Mouse (Mus musculus): ENCODE data around the gene Cfap157. TPM values are rescaled to one million over a fixed set of nuclear protein-coding genes. Genes with fewer than 3 reads are reported as not detected.

Cfap157 gene
- polyA plus RNA-seq, 1 experiment from 2014 or later, result 1.8 TPM

GRCm38 (mm10) chr2:32781710-32782109 lies 2.5 kb downstream of the Cfap157 start:
- in situ Hi-C loops (cut with MboI; ENCODE audit: low pct_unique_long_range_greater_than_20kb), result no loop called here
- H3K27me3 ChIP-seq, result no peaks in the 10 kb centered on the region
- CTCF ChIA-PET, result interaction anchor here (3.4 kb wide), 1 partner anchor 77 kb away, joined by 8 read pairs; no protein-coding TSS in a partner anchor
- ATAC-seq (no peak), DNase-seq (ENCODE audit: low read depth, low spot score) (no peak)
- POLR2A ChIA-PET, result interaction anchor here (0.8 to 1.3 kb wide), 2 partner anchors 10 to 65 kb away, joined by 3 to 9 read pairs; no protein-coding TSS in a partner anchor
- no peak for TF ChIP-seq CTCF (IDR thresholded peaks at IDR 0.05)

DNA sequence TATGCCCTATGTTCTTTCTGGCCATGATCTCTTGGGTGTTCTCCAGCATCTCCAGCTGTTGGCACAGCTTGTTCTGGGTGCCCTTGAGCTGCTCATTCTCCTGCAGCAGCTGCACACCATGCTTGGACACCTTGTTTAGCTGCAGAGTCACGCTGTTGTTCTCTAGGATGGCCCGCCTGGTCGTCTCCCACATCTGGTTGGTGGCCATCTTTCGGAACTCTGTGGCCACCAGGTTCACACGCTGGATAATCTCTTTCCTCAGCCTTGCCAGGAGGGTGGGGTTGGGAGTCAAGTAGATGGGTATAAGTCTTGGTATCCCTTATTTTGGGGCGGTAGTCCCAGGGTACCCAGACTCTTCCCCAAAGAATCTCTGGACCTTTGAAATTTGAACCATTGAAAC lies 4.5 kb downstream of the Cfap157 start:
- POLR2A ChIA-PET, result interaction anchor here (0.6 kb wide), 1 partner anchor 18 kb away, joined by 5 read pairs; no protein-coding TSS in a partner anchor
- in situ Hi-C loops (cut with MboI; ENCODE audit: low pct_unique_long_range_greater_than_20kb), result loop anchor here (10.0 kb wide), 1 partner anchor 155 kb away; no protein-coding TSS in a partner anchor
- CTCF ChIA-PET, result interaction anchor here (1.5 kb wide), 1 partner anchor 16 kb away, joined by 6 read pairs; no protein-coding TSS in a partner anchor
- TF ChIP-seq CTCF (IDR thresholded peaks at IDR 0.05), result no peak
- H3K27me3 ChIP-seq, result no peaks in the 10 kb centered on the region
- DNase-seq (ENCODE audit: low read depth, low spot score) (no peak), ATAC-seq (no peak)

DNA sequence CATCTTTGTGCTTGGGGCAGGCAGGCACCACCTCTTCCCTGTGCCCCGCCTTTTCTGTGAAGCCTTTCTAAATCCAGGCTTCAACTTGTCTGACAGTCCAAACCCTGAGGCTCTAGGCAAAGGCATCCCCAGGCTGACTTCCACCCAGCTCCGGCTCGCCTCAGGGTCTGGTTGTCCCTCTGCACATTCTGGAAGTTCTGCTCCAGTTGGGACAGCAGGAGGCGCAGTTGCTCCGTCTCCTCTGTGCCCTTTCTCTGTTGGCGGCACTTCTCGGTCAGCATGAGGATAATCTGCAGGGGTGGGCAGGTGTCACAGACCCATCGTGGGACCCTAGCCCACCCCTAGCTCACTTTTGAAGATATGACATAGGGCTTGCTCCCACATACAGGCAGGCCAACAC lies 5.1 kb downstream of the Cfap157 start:
- ATAC-seq (no peak), DNase-seq (ENCODE audit: low read depth, low spot score) (no peak)
- ChIA-PET POLR2A (no interaction called here), CTCF (interaction anchor here (0.9 to 1.5 kb wide), 2 partner anchors 15 to 149 kb away, joined by 3 to 6 read pairs; no protein-coding TSS in a partner anchor)
- no peaks in the 10 kb centered on the region for H3K27me3 ChIP-seq
- TF ChIP-seq CTCF (IDR thresholded peaks at IDR 0.05), result no peak
- in situ Hi-C loops (cut with MboI; ENCODE audit: low pct_unique_long_range_greater_than_20kb), result loop anchor here (10.0 kb wide), 1 partner anchor 156 kb away; no protein-coding TSS in a partner anchor

- no peak for TF ChIP-seq CTCF (IDR thresholded peaks at IDR 0.05)
- ATAC-seq, result no peak
- no peak for DNase-seq (ENCODE audit: low read depth, low spot score)
- ChIA-PET POLR2A (no interaction called here), CTCF (interaction anchor here (1.0 kb wide), 1 partner anchor 43 kb away, joined by 3 read pairs; no protein-coding TSS in a partner anchor)
- no peaks in the 10 kb centered on the region for H3K27me3 ChIP-seq
- in situ Hi-C loops (cut with MboI; ENCODE audit: low pct_unique_long_range_greater_than_20kb), result loop anchor here (10.0 kb wide), 1 partner anchor 157 kb away; no protein-coding TSS in a partner anchor
Measured at GRCm38 (mm10) chr2:32778081-32778480, 6.1 kb downstream of the Cfap157 start.

GRCm38 (mm10) chr2:32776192-32776591 lies 8.0 kb downstream of the Cfap157 start:
- no peak for TF ChIP-seq CTCF (IDR thresholded peaks at IDR 0.05)
- CTCF ChIA-PET, result interaction anchor here (0.8 kb wide), 1 partner anchor 62 kb away, joined by 4 read pairs; no protein-coding TSS in a partner anchor
- POLR2A ChIA-PET, result no interaction called here
- DNase-seq (ENCODE audit: low read depth, low spot score), result no peak
- no peak for ATAC-seq
- H3K27me3 ChIP-seq, result no peaks in the 10 kb centered on the region
- in situ Hi-C loops (cut with MboI; ENCODE audit: low pct_unique_long_range_greater_than_20kb), result loop anchor here (10.0 kb wide), 1 partner anchor 159 kb away; no protein-coding TSS in a partner anchor

DNA sequence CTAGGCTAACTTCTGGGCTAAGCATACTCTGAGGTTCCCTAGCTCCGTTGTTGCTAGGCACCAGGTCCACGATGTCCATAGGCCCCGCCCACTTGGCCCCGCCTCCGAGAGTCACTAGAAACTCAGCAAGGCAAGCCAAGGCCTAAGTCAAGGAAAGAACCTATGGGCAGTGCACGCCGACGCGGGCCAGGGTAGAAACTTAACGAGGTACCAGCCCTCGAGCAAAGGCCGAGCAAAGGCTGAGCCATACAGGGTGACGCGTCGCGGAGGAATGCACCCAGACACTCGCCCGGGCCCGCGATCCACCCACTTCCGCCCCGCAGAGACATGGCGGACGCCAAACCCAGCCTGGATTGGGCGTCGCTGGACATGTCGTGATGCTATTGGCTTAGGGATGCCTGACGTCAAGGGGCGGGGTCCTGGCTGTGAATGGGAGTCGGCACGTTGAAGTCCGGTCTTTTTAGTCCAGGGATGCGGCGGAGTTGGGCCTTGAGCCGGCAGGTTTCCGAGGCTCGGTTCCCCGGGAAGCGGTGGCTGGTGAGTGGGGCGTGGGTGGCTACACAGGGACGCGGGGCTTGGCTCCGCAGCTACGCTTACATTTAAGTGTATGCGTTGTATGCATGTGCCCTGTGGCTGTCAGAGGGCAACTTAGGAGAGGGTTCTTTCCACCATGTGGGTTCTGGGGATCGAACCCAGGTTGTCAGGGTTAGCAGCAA lies 8.7 kb downstream of the Cfap157 start, which contains the start of the genes Ttc16 and Ptrh1:
Gene Ttc16, minus strand, starts transcription at position 275 of the 716 bp plus-strand sequence.
Gene Ptrh1, plus strand, starts transcription at position 428 of the 716 bp plus-strand sequence.
- ATAC-seq, result peak; percentile 83

GRCm38 (mm10) chr2:32772626-32773279 lies 11.5 kb downstream of the Cfap157 start:
- ATAC-seq (no peak), DNase-seq (ENCODE audit: low read depth, low spot score) (no peak)
- ChIA-PET POLR2A (no interaction called here), CTCF (no interaction called here)
- H3K27me3 ChIP-seq, result no peaks in the 10 kb centered on the region
- TF ChIP-seq CTCF (IDR thresholded peaks at IDR 0.05), result no peak
- in situ Hi-C loops (cut with MboI; ENCODE audit: low pct_unique_long_range_greater_than_20kb), result loop anchor here (10.0 kb wide), 1 partner anchor 162 kb away; no protein-coding TSS in a partner anchor

More for the DNA sequence above, 8.7 kb downstream of the Cfap157 start, which contains the start of the genes Ttc16 and Ptrh1:
- ChIA-PET CTCF (interaction anchor here (1.1 to 1.5 kb wide), 2 partner anchors 8 to 12 kb away, joined by 3 read pairs; partner anchors contain the start of gene Cfap157), POLR2A (interaction anchor here (2.2 kb wide), 1 partner anchor 17 kb away, joined by 8 read pairs; no protein-coding TSS in a partner anchor)
- no peak for TF ChIP-seq CTCF (IDR thresholded peaks at IDR 0.05)
- in situ Hi-C loops (cut with MboI; ENCODE audit: low pct_unique_long_range_greater_than_20kb), result loop anchor here (10.0 kb wide), 1 partner anchor 159 kb away; no protein-coding TSS in a partner anchor
- no peaks in the 10 kb centered on the region for H3K27me3 ChIP-seq
- peak; percentile 80 for DNase-seq (ENCODE audit: low read depth, low spot score)

GRCm38 (mm10) chr2:32771886-32772285 lies 12.3 kb downstream of the Cfap157 start:
- ChIA-PET CTCF (no interaction called here), POLR2A (interaction anchor here (0.7 kb wide), 1 partner anchor 10 kb away, joined by 3 read pairs; no protein-coding TSS in a partner anchor)
- no peak for TF ChIP-seq CTCF (IDR thresholded peaks at IDR 0.05)
- in situ Hi-C loops (cut with MboI; ENCODE audit: low pct_unique_long_range_greater_than_20kb), result loop anchor here (10.0 kb wide), 1 partner anchor 163 kb away; no protein-coding TSS in a partner anchor
- ATAC-seq (no peak), DNase-seq (ENCODE audit: low read depth, low spot score) (no peak)
- H3K27me3 ChIP-seq, result no peaks in the 10 kb centered on the region

DNA sequence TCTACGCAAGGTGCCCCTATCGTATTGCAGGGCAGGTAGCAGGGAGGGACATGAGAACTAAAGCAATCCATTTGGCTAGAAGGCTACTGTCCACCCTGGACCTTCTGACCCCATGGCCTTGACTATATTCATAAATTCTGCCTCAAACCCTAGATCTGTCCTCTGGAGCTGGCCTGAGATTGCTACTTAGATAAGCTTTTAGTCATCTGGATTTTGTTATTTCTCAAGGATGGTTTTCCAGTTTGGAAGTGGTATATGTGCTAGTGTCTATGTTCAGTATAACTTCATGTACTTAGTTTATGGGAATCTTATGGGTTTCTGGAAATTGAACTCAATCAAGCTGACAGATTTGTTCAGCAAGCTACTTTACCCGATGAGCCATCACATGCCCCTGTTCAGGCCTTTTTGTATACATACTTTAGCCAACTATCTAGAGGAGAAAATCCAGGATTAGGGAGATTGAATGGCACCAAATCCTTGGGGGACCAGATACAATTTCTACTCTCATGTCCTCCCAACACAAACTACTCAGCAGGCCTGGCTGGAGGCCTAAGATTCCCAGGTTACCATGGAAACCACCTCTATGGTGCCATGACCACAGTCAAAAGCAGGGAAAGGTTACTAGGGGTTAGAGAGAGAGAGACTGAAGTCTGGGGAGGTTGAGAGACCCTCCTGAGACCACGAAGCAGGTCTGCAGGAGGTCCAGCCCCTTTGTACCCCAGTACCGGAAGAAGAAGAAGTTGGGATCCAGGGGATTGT lies 14.7 kb downstream of the Cfap157 start:
- ATAC-seq (no peak), DNase-seq (ENCODE audit: low read depth, low spot score) (no peak)
- ChIA-PET CTCF (no interaction called here), POLR2A (no interaction called here)
- no peak for TF ChIP-seq CTCF (IDR thresholded peaks at IDR 0.05)
- in situ Hi-C loops (cut with MboI; ENCODE audit: low pct_unique_long_range_greater_than_20kb), result loop anchor here (10.0 kb wide), 1 partner anchor 165 kb away; no protein-coding TSS in a partner anchor
- no peaks in the 10 kb centered on the region for H3K27me3 ChIP-seq
